Mouse (Mus musculus) heart, postnatal 0 days (tissue): ENCODE data around the gene Pxylp1. TPM values are rescaled to one million over a fixed set of nuclear protein-coding genes. Genes with fewer than 3 reads are reported as not detected.

Source experiments
- ATAC-seq: fragments of 200-750 bp; cut with Nextera tagmentation; 2 replicates; pipeline ENCODE4 v1.8.0; 2017; ENCODE audit warnings: low read depth, moderate number of reproducible peaks, moderate library complexity; ENCODE audit not compliant: insufficient read depth
- DNase-seq: peaks from one replicate; pipeline ENCODE4 v3.0.0-alpha.2; 2016; ENCODE audit warnings: low spot score
- H3K27ac ChIP-seq: fragments of 300-500 bp; sonication (generic); 2 replicates; pipeline ENCODE4 v1.5.1; 2014; ENCODE audit warnings: low read depth, mild to moderate bottlenecking
- H3K27me3 ChIP-seq: fragments of 300-500 bp; sonication (generic); 2 replicates; pipeline ENCODE4 v1.6.1; 2014; ENCODE audit warnings: low read length, mixed read lengths; ENCODE audit not compliant: control insufficient read depth, insufficient read depth
- H3K36me3 ChIP-seq: fragments of 300-500 bp; sonication (generic); replicated peaks from 2 replicates; pipeline ENCODE4 v1.6.1; 2014; ENCODE audit warnings: low read length, mixed read lengths; ENCODE audit not compliant: control insufficient read depth, insufficient read depth
- H3K4me1 ChIP-seq: fragments of 300-500 bp; sonication (generic); 2 replicates; pipeline ENCODE4 v1.6.1; 2014; ENCODE audit warnings: antibody characterized with exemption; ENCODE audit not compliant: control insufficient read depth, insufficient read depth
- H3K4me2 ChIP-seq: fragments of 300-500 bp; sonication (generic); 2 replicates; pipeline ENCODE4 v1.6.1; 2014; ENCODE audit warnings: low read depth, mild to moderate bottlenecking, low read length, moderate library complexity
- H3K4me3 ChIP-seq: fragments of 300-500 bp; sonication (generic); 2 replicates; pipeline ENCODE4 v1.5.1; 2014; ENCODE audit warnings: low read depth, low read length
- H3K9ac ChIP-seq: fragments of 300-500 bp; sonication (generic); replicated peaks from 2 replicates; pipeline ENCODE4 v1.6.1; 2014; ENCODE audit warnings: low read depth, low read length, mixed read lengths
- H3K9me3 ChIP-seq: fragments of 300-500 bp; sonication (generic); replicated peaks from 2 replicates; pipeline ENCODE4 v1.6.1; 2016; ENCODE audit warnings: low read length; ENCODE audit not compliant: control insufficient read depth
- CTCF ChIP-seq: IDR thresholded peaks from 2 replicates; pipeline ENCODE4 v1.5.1; 2016; ENCODE audit warnings: antibody characterized with exemption, control low read depth, low read depth
- EP300 ChIP-seq: IDR thresholded peaks from 2 replicates; pipeline ENCODE4 v1.6.1; 2016; ENCODE audit warnings: antibody characterized with exemption, low read depth
- WGBS: fragments of 180-500 bp; shearing (Covaris S2); extraction: QIAGEN DNeasy Blood & Tissue Kit; methylation state at CpG from one replicate; pipeline ENCODE4 v1.1.7; 2014; 5-methylcytosine and 5-hydroxymethylcytosine counted together
- polyA plus RNA-seq: library from polyadenylated mRNA; unstranded; fragments of >200 nt; fragmentation: Nextera tagmentation; extraction: Ambion mirVana; gene quantifications from 2 replicates; pipeline ENCODE4 v1.2.1, GENCODE M21; 2015
- total RNA-seq: library from RNA; depleted of rRNA; stranded (reverse); fragments of >200 nt; gene quantifications from 2 replicates; pipeline ENCODE4 v1.2.3, GENCODE M21; 2014; ENCODE audit warnings: low replicate concordance

Pxylp1 gene
- total and polyA plus RNA-seq, 2 experiments from 2014 or later = 14.4 to 89.9 TPM

GRCm38 (mm10) chr9:96890756-96891155 lies 1.7 kb downstream of the Pxylp1 start:
- 90% methylated on average over 6 of the region's 6 CpGs for WGBS
- Histone ChIP-seq H3K27me3 (0 out of 2 replicates have a peak, but pooled peaks cover 12% of the 10 kb centered on the region), H3K4me2 (no peak overlapping the region), H3K9me3 (no peaks in the 10 kb centered on the region), H3K4me3 (no peak overlapping the region), H3K4me1 (peaks cover 19% of the 10 kb centered on the region; the same call in 1 of the 2 replicates), H3K9ac (no peak overlapping the region), H3K36me3 (no peaks in the 10 kb centered on the region), H3K27ac (no peak overlapping the region)
- ATAC-seq = no peak
- TF ChIP-seq EP300 (no peak), CTCF (no peak)
- no peak for DNase-seq

GRCm38 (mm10) chr9:96890266-96890665 lies 2.2 kb downstream of the Pxylp1 start:
- H3K9ac ChIP-seq = no peak overlapping the region

DNA sequence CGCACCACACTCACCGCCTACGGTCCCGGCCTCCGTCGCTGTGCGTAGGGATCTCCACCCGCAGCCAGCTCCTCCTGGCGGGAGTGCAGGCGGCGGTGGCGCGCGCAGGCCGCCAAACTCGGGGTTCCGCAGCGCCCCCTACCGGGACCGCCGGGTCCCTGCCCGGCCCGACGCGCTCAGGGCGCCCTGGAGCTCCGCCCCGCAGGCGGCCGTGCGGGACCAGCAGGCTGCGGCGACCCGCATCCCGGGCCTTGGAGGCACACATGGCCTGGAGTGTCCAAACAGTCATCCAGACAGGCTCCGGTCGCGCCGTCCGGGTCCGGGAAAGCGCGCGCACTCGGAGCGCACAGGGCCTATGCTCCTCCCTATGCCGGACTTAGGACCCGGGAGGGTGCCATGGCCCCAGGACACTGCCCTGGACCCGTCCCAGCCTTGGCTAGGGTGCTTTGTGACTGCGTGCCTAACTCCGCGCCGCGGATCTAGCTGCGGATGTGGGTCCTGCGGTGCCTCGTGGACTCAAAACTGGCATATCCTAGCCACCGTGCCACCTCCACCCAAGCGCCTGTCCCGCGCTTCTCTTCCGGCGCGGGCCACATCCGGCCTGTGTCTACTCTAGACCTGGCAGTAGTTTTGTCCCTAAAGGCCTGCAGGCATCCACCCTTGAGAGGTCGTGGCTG lies 3.0 kb downstream of the Pxylp1 start:
- Histone ChIP-seq H3K36me3 (no peaks in the 10 kb centered on the region), H3K9ac (peak overlapping the region; percentile 86), H3K4me2 (peak overlapping the region; percentile 94), H3K4me3 (peak overlapping the region; percentile 66), H3K9me3 (no peaks in the 10 kb centered on the region), H3K27ac (peak overlapping the region; percentile 69), H3K4me1 (peaks cover 19% of the 10 kb centered on the region; the same call in 1 of the 2 replicates), H3K27me3 (0 out of 2 replicates have a peak, but pooled peaks cover 12% of the 10 kb centered on the region)
- 1% methylated on average over 61 of the region's 66 CpGs for WGBS
- DNase-seq = peak; percentile 78
- TF ChIP-seq CTCF (peak; percentile 59), EP300 (no peak)
- peak; percentile 88 for ATAC-seq

More at GRCm38 (mm10) chr9:96890266-96890665, 2.2 kb downstream of the Pxylp1 start:
- 0 out of 2 replicates have a peak, but pooled peaks cover 12% of the 10 kb centered on the region for H3K27me3 ChIP-seq
- H3K36me3 ChIP-seq = no peaks in the 10 kb centered on the region
- H3K4me2 ChIP-seq = no peak overlapping the region
- WGBS = 84% methylated on average over 6 of the region's 6 CpGs
- peaks cover 19% of the 10 kb centered on the region; the same call in 1 of the 2 replicates for H3K4me1 ChIP-seq
- DNase-seq (no peak), ATAC-seq (no peak)
- no peaks in the 10 kb centered on the region for H3K9me3 ChIP-seq
- no peak for TF ChIP-seq EP300
- TF ChIP-seq CTCF = no peak
- no peak overlapping the region for H3K27ac ChIP-seq
- H3K4me3 ChIP-seq = no peak overlapping the region

- H3K9ac ChIP-seq = peak overlapping the region; percentile 86
- 0 out of 2 replicates have a peak, but pooled peaks cover 12% of the 10 kb centered on the region for H3K27me3 ChIP-seq
- H3K36me3 ChIP-seq = no peaks in the 10 kb centered on the region
- WGBS = under 1% methylated on average over 37 of the region's 37 CpGs
- H3K4me2 ChIP-seq = peak overlapping the region; percentile 94
- no peaks in the 10 kb centered on the region for H3K9me3 ChIP-seq
- ATAC-seq (peak; percentile 42), DNase-seq (no peak)
- peaks cover 19% of the 10 kb centered on the region; the same call in 1 of the 2 replicates for H3K4me1 ChIP-seq
- TF ChIP-seq CTCF = no peak
- no peak for TF ChIP-seq EP300
- H3K4me3 ChIP-seq = peak overlapping the region; percentile 66
- H3K27ac ChIP-seq = peak overlapping the region; percentile 56
These were observed 3.6 kb downstream of the Pxylp1 start for GRCm38 (mm10) chr9:96888742-96889344.

- Histone ChIP-seq H3K9ac (peak overlapping the region; percentile 86; the same call in 1 of the 2 replicates), H3K4me1 (peaks cover 19% of the 10 kb centered on the region; the same call in 1 of the 2 replicates), H3K4me2 (peak overlapping the region; percentile 94), H3K9me3 (no peaks in the 10 kb centered on the region), H3K27ac (no peak overlapping the region), H3K27me3 (0 out of 2 replicates have a peak, but pooled peaks cover 12% of the 10 kb centered on the region), H3K4me3 (peak overlapping the region; percentile 66), H3K36me3 (no peaks in the 10 kb centered on the region)
- DNase-seq (no peak), ATAC-seq (peak; percentile 27; the same call in 1 of the 2 replicates)
- TF ChIP-seq EP300 (no peak), CTCF (no peak)
- WGBS = 18% methylated on average over 6 of the region's 6 CpGs
These were observed 4.5 kb downstream of the Pxylp1 start for GRCm38 (mm10) chr9:96887954-96888353.
